Mouse (Mus musculus): ENCODE measurements around the gene Ddx1. TPM values are rescaled to one million over a fixed set of nuclear protein-coding genes. Genes with fewer than 3 reads are reported as not detected.

Ddx1 gene
- polyA plus RNA-seq, 1 experiment from 2014 or later = 166 TPM

DNA sequence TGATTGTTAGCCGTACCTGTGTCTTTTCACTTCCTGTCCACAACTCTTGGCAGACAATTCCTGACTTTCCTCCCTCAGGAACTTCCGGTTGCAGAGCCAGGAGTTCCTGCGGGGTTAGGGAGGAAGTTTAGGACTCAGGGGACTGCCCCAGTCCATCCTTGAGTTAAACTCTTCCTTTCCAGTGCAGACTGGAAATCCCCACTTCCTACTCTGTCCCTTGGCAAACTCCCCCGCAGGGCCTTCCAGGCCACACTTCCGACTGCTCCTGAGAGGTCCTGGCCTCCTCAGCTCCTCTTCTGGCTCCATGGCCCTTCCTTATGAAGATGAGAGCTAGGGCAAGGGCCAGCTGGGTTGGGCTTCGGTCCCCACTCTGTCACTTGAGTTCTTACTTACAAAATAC lies 71.4 kb downstream of the Ddx1 start:
- ATAC-seq (ENCODE audit: low FRiP score) = no peak
- 80% methylated on average over 6 of the region's 6 CpGs for WGBS
- H3K9me3 ChIP-seq = no peaks in the 10 kb centered on the region
- H3K27ac ChIP-seq = no peak overlapping the region
- H3K4me1 ChIP-seq = peaks cover 15% of the 10 kb centered on the region
- H3K4me3 ChIP-seq (replicated peaks) = no peak overlapping the region
- no peak overlapping the region for H3K9ac ChIP-seq
- H3K27me3 ChIP-seq = 0 out of 2 replicates have a peak, but pooled peaks cover 5% of the 10 kb centered on the region
- H3K36me3 ChIP-seq (replicated peaks) = no peaks in the 10 kb centered on the region
- H3K4me2 ChIP-seq = no peak overlapping the region

DNA sequence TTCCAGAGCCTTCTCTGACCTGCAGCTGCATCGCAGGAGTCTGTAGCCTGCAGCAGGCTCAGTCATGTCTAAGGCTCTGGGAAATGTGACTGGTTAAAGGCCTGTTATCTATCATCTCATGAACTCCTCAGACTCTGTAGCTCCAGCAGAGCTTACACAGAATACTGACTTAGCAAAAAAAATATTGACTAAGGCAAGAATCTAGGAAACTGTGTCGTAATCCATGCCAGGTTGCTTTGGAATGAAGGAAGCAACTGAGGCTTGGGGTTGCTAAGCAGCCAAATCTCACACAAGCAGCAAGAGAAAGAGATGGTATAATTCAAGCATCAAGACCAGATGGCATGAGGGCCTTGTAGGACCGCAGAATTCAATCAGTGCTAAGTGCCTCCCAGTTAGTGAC lies 72.1 kb downstream of the Ddx1 start:
- Histone ChIP-seq H3K27me3 (0 out of 2 replicates have a peak, but pooled peaks cover 5% of the 10 kb centered on the region), H3K27ac (no peak overlapping the region), H3K9me3 (no peaks in the 10 kb centered on the region), H3K4me2 (no peak overlapping the region), H3K36me3 (replicated peaks) (no peaks in the 10 kb centered on the region), H3K4me3 (replicated peaks) (no peak overlapping the region), H3K9ac (no peak overlapping the region), H3K4me1 (peaks cover 15% of the 10 kb centered on the region)
- ATAC-seq (ENCODE audit: low FRiP score) = no peak
- WGBS = 82% methylated on average over 3 of the region's 3 CpGs

DNA sequence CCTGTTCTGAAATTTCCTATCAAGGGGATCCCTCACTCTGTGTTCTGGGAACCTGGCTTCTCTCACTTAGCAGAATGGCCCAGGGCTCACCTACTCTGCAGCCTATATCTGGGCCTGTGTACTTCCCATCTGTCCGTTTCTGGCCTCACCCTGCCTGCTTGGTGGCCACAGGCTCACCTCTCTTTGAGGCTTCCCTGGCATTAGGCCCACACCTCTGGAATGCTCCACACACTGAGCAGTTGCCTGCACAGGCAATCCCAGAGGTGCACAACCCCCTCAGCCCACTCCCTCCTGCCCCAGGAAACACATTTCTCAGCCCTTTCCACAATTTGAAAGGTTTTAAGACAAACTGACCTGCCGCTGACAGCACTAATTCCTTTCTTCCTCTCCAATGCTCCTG lies 72.9 kb downstream of the Ddx1 start:
- H3K4me2 ChIP-seq = no peak overlapping the region
- H3K27me3 ChIP-seq = 0 out of 2 replicates have a peak, but pooled peaks cover 5% of the 10 kb centered on the region
- ATAC-seq (ENCODE audit: low FRiP score) = no peak
- 37% methylated on average over 2 of the region's 2 CpGs for WGBS
- no peak overlapping the region for H3K4me3 ChIP-seq (replicated peaks)
- no peaks in the 10 kb centered on the region for H3K36me3 ChIP-seq (replicated peaks)
- H3K9ac ChIP-seq = no peak overlapping the region
- H3K4me1 ChIP-seq = peaks cover 12% of the 10 kb centered on the region
- no peak overlapping the region for H3K27ac ChIP-seq
- H3K9me3 ChIP-seq = no peaks in the 10 kb centered on the region

DNA sequence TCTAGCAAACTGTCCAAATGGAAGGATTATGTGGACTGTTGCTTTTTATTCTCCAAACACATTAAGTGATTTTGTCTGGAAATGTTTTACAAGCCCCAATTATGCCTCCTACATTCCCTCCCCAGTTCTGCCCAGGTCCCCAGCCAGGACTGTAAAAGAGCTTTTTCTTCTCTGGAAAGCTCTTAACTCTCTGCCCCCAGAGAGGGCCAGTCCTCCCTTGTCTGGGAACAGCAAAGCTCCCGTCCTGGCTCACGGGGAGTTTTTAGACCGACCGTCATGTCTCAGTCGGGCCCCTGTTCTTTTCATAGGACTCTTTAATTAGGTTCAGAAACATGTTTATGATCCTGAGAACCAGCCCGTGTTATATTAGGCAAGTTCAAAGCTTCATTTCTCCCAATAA lies 75.0 kb downstream of the Ddx1 start:
- no peak overlapping the region for H3K4me3 ChIP-seq (replicated peaks)
- no peaks in the 10 kb centered on the region for H3K36me3 ChIP-seq (replicated peaks)
- H3K9me3 ChIP-seq = no peaks in the 10 kb centered on the region
- H3K4me2 ChIP-seq = no peak overlapping the region
- H3K4me1 ChIP-seq = no peaks in the 10 kb centered on the region; the same call in 1 of the 2 replicates
- H3K9ac ChIP-seq = no peak overlapping the region
- H3K27ac ChIP-seq = no peak overlapping the region
- 54% methylated on average over 6 of the region's 6 CpGs for WGBS
- ATAC-seq (ENCODE audit: low FRiP score) = no peak
- 0 out of 2 replicates have a peak, but pooled peaks cover 5% of the 10 kb centered on the region for H3K27me3 ChIP-seq

DNA sequence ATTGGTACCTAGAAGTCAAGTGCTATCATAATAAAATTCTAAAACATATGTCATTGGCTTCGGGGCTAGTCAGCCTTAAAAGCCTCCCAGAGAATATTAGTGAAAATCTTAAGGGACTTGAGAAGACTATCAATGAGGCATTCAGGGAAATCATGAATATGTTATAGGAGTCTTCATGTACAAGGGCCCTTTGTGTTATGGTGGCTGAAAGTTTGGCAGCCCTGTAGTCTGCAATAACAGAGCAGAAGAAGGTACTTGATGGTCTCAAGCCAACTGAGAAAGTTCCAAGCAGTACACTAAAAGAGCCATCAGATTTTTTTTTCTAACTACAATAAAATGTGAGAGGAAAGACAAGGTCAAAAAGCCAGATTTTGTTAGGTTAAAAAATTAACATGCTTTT lies 80.9 kb downstream of the Ddx1 start:
- Histone ChIP-seq H3K4me2 (no peak overlapping the region), H3K27ac (no peak overlapping the region), H3K9ac (no peak overlapping the region), H3K9me3 (no peaks in the 10 kb centered on the region), H3K4me1 (no peaks in the 10 kb centered on the region), H3K4me3 (replicated peaks) (no peak overlapping the region), H3K36me3 (replicated peaks) (no peaks in the 10 kb centered on the region), H3K27me3 (0 out of 2 replicates have a peak, but pooled peaks cover 3% of the 10 kb centered on the region)
- WGBS = 81% methylated on average over 1 of the region's 1 CpGs
- no peak for ATAC-seq (ENCODE audit: low FRiP score)

DNA sequence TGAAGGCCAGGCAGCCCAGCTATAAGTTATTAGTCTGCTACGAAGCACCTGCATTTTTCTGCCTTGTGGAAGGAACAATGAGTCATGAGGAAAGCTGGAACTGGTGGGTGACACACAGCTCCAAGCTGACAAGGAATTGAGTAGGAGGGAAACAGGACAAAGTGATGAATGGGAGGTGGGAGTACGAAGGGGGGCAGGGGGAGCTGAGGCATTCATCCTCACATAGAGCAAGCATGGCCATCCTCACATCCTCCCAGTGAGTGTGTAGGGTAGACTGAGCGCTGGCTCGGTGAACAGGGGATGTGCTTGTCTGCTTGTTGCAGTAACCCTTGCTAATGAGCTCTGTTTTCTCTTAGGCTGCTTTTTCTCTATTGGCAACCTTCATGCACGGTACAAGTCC lies 81.9 kb downstream of the Ddx1 start:
- no peak overlapping the region for H3K9ac ChIP-seq
- H3K36me3 ChIP-seq (replicated peaks) = no peaks in the 10 kb centered on the region
- ATAC-seq (ENCODE audit: low FRiP score) = no peak
- 0 out of 2 replicates have a peak, but pooled peaks cover 7% of the 10 kb centered on the region for H3K27me3 ChIP-seq
- WGBS = 87% methylated on average over 5 of the region's 5 CpGs
- no peak overlapping the region for H3K4me3 ChIP-seq (replicated peaks)
- H3K9me3 ChIP-seq = no peaks in the 10 kb centered on the region
- H3K4me2 ChIP-seq = no peak overlapping the region
- H3K27ac ChIP-seq = no peak overlapping the region
- no peaks in the 10 kb centered on the region for H3K4me1 ChIP-seq

Other genes starting within 250 kb of the Ddx1 start
- 14.4 and 17.0 TPM in 2 replicates for gene Nbas, start 19.9 kb upstream of the Ddx1 start, polyA plus RNA-seq (2016; fragmentation: Nextera tagmentation; extraction: Ambion mirVana)